Mouse (Mus musculus): Measurements from ENCODE around the gene Olfr49. TPM values are rescaled to one million over a fixed set of nuclear protein-coding genes. Genes with fewer than 3 reads are reported as not detected.
A peak's percentile ranks its signal among the peaks of the same experiment; 100 is the strongest.

Gene Olfr49
- polyA plus RNA-seq, 1 experiment from 2014 or later = not detected

- Histone ChIP-seq H3K9me3 (replicated peaks) (no peaks in the 10 kb centered on the region), H3K27me3 (0 out of 2 replicates have a peak, but pooled peaks cover 3% of the 10 kb centered on the region), H3K36me3 (no peaks in the 10 kb centered on the region), H3K4me3 (peak overlapping the region; percentile 55), H3K4me1 (peaks cover 20% of the 10 kb centered on the region), H3K27ac (no peak overlapping the region), H3K9ac (peak overlapping the region; percentile 73), H3K4me2 (replicated peaks) (peak overlapping the region; percentile 79)
- 28% methylated on average over 8 of the region's 8 CpGs for WGBS
- ATAC-seq (ENCODE audit: low FRiP score) = no peak
Measured at GRCm38 (mm10) chr14:54259722-54260085, 25.0 kb downstream of the Olfr49 start.

GRCm38 (mm10) chr14:54259003-54259721, 25.6 kb downstream of the Olfr49 start:
- Histone ChIP-seq H3K36me3 (no peaks in the 10 kb centered on the region), H3K9me3 (replicated peaks) (no peaks in the 10 kb centered on the region), H3K4me2 (replicated peaks) (peak overlapping the region; percentile 79), H3K4me3 (peak overlapping the region; percentile 55), H3K27ac (0 out of 2 replicates have a peak overlapping the region, but pooled peaks have one; percentile 48), H3K9ac (peak overlapping the region; percentile 73), H3K27me3 (0 out of 2 replicates have a peak, but pooled peaks cover 3% of the 10 kb centered on the region), H3K4me1 (peaks cover 25% of the 10 kb centered on the region)
- ATAC-seq (ENCODE audit: low FRiP score) = peak; percentile 92
- WGBS = under 1% methylated on average over 35 of the region's 35 CpGs

GRCm38 (mm10) chr14:54258131-54258670, 26.5 kb downstream of the Olfr49 start:
- Histone ChIP-seq H3K27ac (no peak overlapping the region), H3K4me3 (no peak overlapping the region), H3K9me3 (replicated peaks) (no peaks in the 10 kb centered on the region), H3K9ac (no peak overlapping the region), H3K36me3 (no peaks in the 10 kb centered on the region), H3K4me2 (replicated peaks) (no peak overlapping the region), H3K4me1 (peaks cover 25% of the 10 kb centered on the region), H3K27me3 (0 out of 2 replicates have a peak, but pooled peaks cover 3% of the 10 kb centered on the region)
- 71% methylated on average over 7 of the region's 7 CpGs for WGBS
- no peak for ATAC-seq (ENCODE audit: low FRiP score)

GRCm38 (mm10) chr14:54254670-54255202, 30.0 kb downstream of the Olfr49 start:
- WGBS = 74% methylated on average over 12 of the region's 12 CpGs
- no peaks in the 10 kb centered on the region for H3K9me3 ChIP-seq (replicated peaks)
- H3K4me3 ChIP-seq = peak overlapping the region; percentile 74
- peak overlapping the region; percentile 82 for H3K4me2 ChIP-seq (replicated peaks)
- H3K36me3 ChIP-seq = no peaks in the 10 kb centered on the region
- no peak overlapping the region for H3K27ac ChIP-seq
- ATAC-seq (ENCODE audit: low FRiP score) = no peak
- H3K27me3 ChIP-seq = no peaks in the 10 kb centered on the region
- H3K4me1 ChIP-seq = peaks cover 44% of the 10 kb centered on the region
- H3K9ac ChIP-seq = no peak overlapping the region

GRCm38 (mm10) chr14:54253741-54254291, 30.9 kb downstream of the Olfr49 start, which contains the start of the genes Dad1 and Abhd4:
Dad1 (minus strand) TSS chr14:54254104.
Abhd4 (plus strand) TSS chr14:54254188.
- Histone ChIP-seq H3K36me3 (peaks cover 3% of the 10 kb centered on the region; the same call in 1 of the 2 replicates), H3K27me3 (no peaks in the 10 kb centered on the region), H3K4me3 (peak within 1 kb of the TSS; percentile 74), H3K4me1 (peaks cover 47% of the 10 kb centered on the region), H3K4me2 (replicated peaks) (peak within 1 kb of the TSS; percentile 82), H3K9me3 (replicated peaks) (no peaks in the 10 kb centered on the region), H3K27ac (peak within 1 kb of the TSS; percentile 85), H3K9ac (peak within 1 kb of the TSS; percentile 79)
- peak; percentile 100 for ATAC-seq (ENCODE audit: low FRiP score)
- WGBS = under 1% methylated on average over 39 of the region's 39 CpGs

GRCm38 (mm10) chr14:54250122-54250521, 34.6 kb downstream of the Olfr49 start:
- Histone ChIP-seq H3K9ac (no peak overlapping the region), H3K9me3 (replicated peaks) (no peaks in the 10 kb centered on the region), H3K27ac (no peak overlapping the region), H3K4me2 (replicated peaks) (no peak overlapping the region), H3K27me3 (no peaks in the 10 kb centered on the region), H3K4me3 (no peak overlapping the region), H3K4me1 (peaks cover 42% of the 10 kb centered on the region), H3K36me3 (peaks cover 13% of the 10 kb centered on the region)
- no peak for ATAC-seq (ENCODE audit: low FRiP score)
- WGBS = 78% methylated on average over 4 of the region's 4 CpGs

GRCm38 (mm10) chr14:54249326-54249725, 35.4 kb downstream of the Olfr49 start:
- no peak overlapping the region for H3K9ac ChIP-seq
- no peak for ATAC-seq (ENCODE audit: low FRiP score)
- H3K4me1 ChIP-seq = peaks cover 35% of the 10 kb centered on the region
- H3K27me3 ChIP-seq = no peaks in the 10 kb centered on the region
- H3K9me3 ChIP-seq (replicated peaks) = no peaks in the 10 kb centered on the region
- H3K4me2 ChIP-seq (replicated peaks) = no peak overlapping the region
- no peak overlapping the region for H3K4me3 ChIP-seq
- WGBS = 58% methylated on average over 9 of the region's 9 CpGs
- no peak overlapping the region for H3K27ac ChIP-seq
- peaks cover 13% of the 10 kb centered on the region for H3K36me3 ChIP-seq

GRCm38 (mm10) chr14:54246232-54246631, 38.5 kb downstream of the Olfr49 start:
- Histone ChIP-seq H3K27me3 (no peaks in the 10 kb centered on the region), H3K9ac (no peak overlapping the region), H3K4me2 (replicated peaks) (no peak overlapping the region), H3K27ac (no peak overlapping the region), H3K4me3 (no peak overlapping the region), H3K9me3 (replicated peaks) (no peaks in the 10 kb centered on the region), H3K36me3 (peaks cover 28% of the 10 kb centered on the region), H3K4me1 (peaks cover 25% of the 10 kb centered on the region; the same call in 1 of the 2 replicates)
- ATAC-seq (ENCODE audit: low FRiP score) = no peak
- whole genome bisulfite sequencing = 94% methylated on average over 3 of the region's 3 CpGs

GRCm38 (mm10) chr14:54244183-54244582, 40.6 kb downstream of the Olfr49 start:
- peak; percentile 73 for ATAC-seq (ENCODE audit: low FRiP score)
- Histone ChIP-seq H3K9ac (no peak overlapping the region), H3K27me3 (no peaks in the 10 kb centered on the region), H3K9me3 (replicated peaks) (no peaks in the 10 kb centered on the region), H3K36me3 (peaks cover 36% of the 10 kb centered on the region), H3K4me2 (replicated peaks) (no peak overlapping the region), H3K4me1 (peaks cover 10% of the 10 kb centered on the region; the same call in 1 of the 2 replicates), H3K4me3 (no peak overlapping the region), H3K27ac (peak overlapping the region; percentile 67)
- 59% methylated on average over 3 of the region's 3 CpGs for WGBS

- Histone ChIP-seq H3K27me3 (no peaks in the 10 kb centered on the region), H3K27ac (no peak overlapping the region), H3K4me2 (replicated peaks) (no peak overlapping the region), H3K9ac (no peak overlapping the region), H3K36me3 (peaks cover 23% of the 10 kb centered on the region), H3K4me3 (no peak overlapping the region), H3K4me1 (peaks cover 7% of the 10 kb centered on the region; the same call in 1 of the 2 replicates), H3K9me3 (replicated peaks) (no peaks in the 10 kb centered on the region)
- no peak for ATAC-seq (ENCODE audit: low FRiP score)
- WGBS = 83% methylated on average over 5 of the region's 5 CpGs
Measured at GRCm38 (mm10) chr14:54240542-54240941, 44.2 kb downstream of the Olfr49 start.

GRCm38 (mm10) chr14:54239002-54239736, 45.6 kb downstream of the Olfr49 start:
- H3K4me1 ChIP-seq = peaks cover 15% of the 10 kb centered on the region
- no peaks in the 10 kb centered on the region for H3K9me3 ChIP-seq (replicated peaks)
- no peak overlapping the region for H3K9ac ChIP-seq
- no peak overlapping the region for H3K4me3 ChIP-seq
- H3K27ac ChIP-seq = no peak overlapping the region
- 21% methylated on average over 7 of the region's 7 CpGs for WGBS
- H3K36me3 ChIP-seq = peaks cover 28% of the 10 kb centered on the region
- H3K27me3 ChIP-seq = no peaks in the 10 kb centered on the region
- H3K4me2 ChIP-seq (replicated peaks) = no peak overlapping the region
- peak; percentile 74 for ATAC-seq (ENCODE audit: low FRiP score)

- 87% methylated on average over 5 of the region's 5 CpGs for WGBS
- Histone ChIP-seq H3K9ac (no peak overlapping the region), H3K4me2 (replicated peaks) (no peak overlapping the region), H3K4me1 (peaks cover 27% of the 10 kb centered on the region), H3K36me3 (peaks cover 20% of the 10 kb centered on the region), H3K4me3 (no peak overlapping the region), H3K9me3 (replicated peaks) (no peaks in the 10 kb centered on the region), H3K27ac (no peak overlapping the region), H3K27me3 (no peaks in the 10 kb centered on the region)
- no peak for ATAC-seq (ENCODE audit: low FRiP score)
Measured at GRCm38 (mm10) chr14:54236881-54237280, 47.9 kb downstream of the Olfr49 start.
